Mouse (Mus musculus) kidney, embryonic 14.5 days (tissue): ENCODE measurements around the gene Arhgef38. TPM values are rescaled to one million over a fixed set of nuclear protein-coding genes. Genes with fewer than 3 reads are reported as not detected.

ENCODE experiments used
- ATAC-seq: fragments of 200-750 bp; cut with Nextera tagmentation; 2 replicates; pipeline ENCODE4 v1.8.0; 2017; ENCODE audit warnings: moderate number of reproducible peaks, mild to moderate bottlenecking, moderate TSS enrichment, moderate library complexity; ENCODE audit not compliant: low FRiP score, low TSS enrichment
- H3K27ac ChIP-seq: fragments of 300-500 bp; sonication (generic); 2 replicates; pipeline ENCODE4 v1.5.1; 2014; ENCODE audit warnings: low read depth, mild to moderate bottlenecking, low read length, moderate library complexity, mixed read lengths
- H3K27me3 ChIP-seq: fragments of 300-500 bp; sonication (generic); 2 replicates; pipeline ENCODE4 v1.6.1; 2014; ENCODE audit warnings: mild to moderate bottlenecking, low read length; ENCODE audit not compliant: control insufficient read depth, insufficient read depth
- H3K36me3 ChIP-seq: fragments of 300-500 bp; sonication (generic); 2 replicates; pipeline ENCODE4 v1.6.1; 2014; ENCODE audit warnings: low read length, mixed read lengths; ENCODE audit not compliant: control insufficient read depth, insufficient read depth
- H3K4me1 ChIP-seq: fragments of 300-500 bp; sonication (generic); 2 replicates; pipeline ENCODE4 v1.6.1; 2014; ENCODE audit warnings: low read length, mixed read lengths; ENCODE audit not compliant: control insufficient read depth, insufficient read depth
- H3K4me2 ChIP-seq: fragments of 300-500 bp; sonication (generic); replicated peaks from 2 replicates; pipeline ENCODE4 v1.6.1; 2014; ENCODE audit warnings: low read depth, mild to moderate bottlenecking, low read length
- H3K4me3 ChIP-seq: fragments of 300-500 bp; sonication (generic); 2 replicates; pipeline ENCODE4 v1.5.1; 2014; ENCODE audit warnings: mild to moderate bottlenecking, low read length
- H3K9ac ChIP-seq: fragments of 300-500 bp; sonication (generic); 2 replicates; pipeline ENCODE4 v1.6.1; 2014; ENCODE audit warnings: low read depth, mild to moderate bottlenecking, low read length, moderate library complexity
- H3K9me3 ChIP-seq: fragments of 300-500 bp; sonication (generic); 2 replicates; pipeline ENCODE4 v1.6.1; 2016; ENCODE audit warnings: low read length; ENCODE audit not compliant: control insufficient read depth
- WGBS: fragments of 180-500 bp; shearing (Covaris S2); extraction: QIAGEN DNeasy Blood & Tissue Kit; methylation state at CpG from one replicate; pipeline ENCODE4 v1.1.7; 2014; 5-methylcytosine and 5-hydroxymethylcytosine counted together
- polyA plus RNA-seq: library from polyadenylated mRNA; unstranded; fragments of >200 nt; fragmentation: Nextera tagmentation; extraction: Ambion mirVana; gene quantifications from 2 replicates; pipeline ENCODE4 v1.2.1, GENCODE M21; 2014

Gene Arhgef38
- polyA plus RNA-seq, 1 experiment from 2014 or later = 7.1 TPM

DNA sequence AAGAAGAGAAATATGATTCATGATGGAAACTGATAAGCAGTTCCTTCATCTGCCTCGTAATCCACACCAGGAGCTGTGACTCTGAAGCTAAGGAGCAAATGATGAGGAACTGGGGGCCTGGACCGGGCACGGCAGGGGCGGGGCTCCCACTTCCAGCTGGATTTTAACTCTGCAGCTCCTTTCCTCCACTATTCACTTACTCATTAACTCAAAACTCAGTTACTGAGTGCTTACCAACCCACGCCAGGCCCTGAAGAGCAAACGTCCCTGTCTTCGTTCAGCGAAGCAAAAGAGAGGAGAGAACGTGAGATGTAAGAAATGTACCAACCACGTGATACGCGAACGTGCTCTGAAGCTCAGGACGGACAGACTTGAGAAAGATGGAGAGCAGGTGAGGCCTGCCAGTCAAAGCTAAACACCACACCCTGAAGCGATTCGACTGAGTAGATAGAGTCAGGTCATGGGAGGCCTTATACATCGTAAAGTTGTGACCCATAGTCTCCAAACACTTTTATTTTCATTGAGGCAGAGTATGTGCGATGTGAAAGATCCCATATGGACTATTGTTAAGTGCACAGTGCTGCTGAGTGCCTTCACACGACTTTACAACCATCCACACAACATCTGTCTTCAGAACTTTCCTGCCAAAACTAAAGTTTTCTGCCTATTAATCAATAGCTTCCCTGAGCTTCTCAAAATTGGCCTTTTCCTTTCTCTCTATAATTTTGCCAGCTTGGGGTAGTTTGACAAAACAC, 7.3 kb downstream of the Arhgef38 start:
- Histone ChIP-seq H3K36me3 (no peaks in the 10 kb centered on the region), H3K27ac (no peak overlapping the region), H3K9ac (no peak overlapping the region), H3K27me3 (no peaks in the 10 kb centered on the region), H3K4me1 (0 out of 2 replicates have a peak, but pooled peaks cover 2% of the 10 kb centered on the region), H3K9me3 (no peaks in the 10 kb centered on the region), H3K4me2 (no peak overlapping the region), H3K4me3 (no peak overlapping the region)
- 52% methylated on average over 19 of the region's 19 CpGs for WGBS
- ATAC-seq = peak; percentile 83

DNA sequence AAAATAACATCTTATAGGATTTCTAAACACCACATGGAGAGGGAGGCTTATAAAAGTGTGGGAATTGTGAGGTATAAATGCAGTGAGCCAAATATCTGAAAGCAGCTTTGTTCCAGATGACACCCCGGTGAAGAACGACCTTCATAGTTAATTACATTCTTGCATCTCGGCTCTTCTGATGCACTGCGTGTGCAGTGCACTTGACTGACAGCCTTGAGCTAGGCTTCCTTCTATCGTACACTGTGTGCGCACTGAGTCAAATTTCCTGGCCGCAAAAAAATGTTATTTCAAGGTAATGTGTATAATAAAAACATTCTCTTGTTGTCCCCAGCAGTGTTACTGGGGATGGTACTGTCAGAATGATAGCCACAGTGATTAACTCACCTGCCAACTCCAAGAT, 16.2 kb downstream of the Arhgef38 start:
- Histone ChIP-seq H3K4me1 (no peaks in the 10 kb centered on the region), H3K27me3 (no peaks in the 10 kb centered on the region), H3K36me3 (no peaks in the 10 kb centered on the region), H3K9ac (no peak overlapping the region), H3K4me3 (no peak overlapping the region), H3K9me3 (no peaks in the 10 kb centered on the region), H3K4me2 (no peak overlapping the region), H3K27ac (no peak overlapping the region)
- WGBS = 41% methylated on average over 7 of the region's 7 CpGs
- no peak; the same call in 1 of the 2 replicates for ATAC-seq

DNA sequence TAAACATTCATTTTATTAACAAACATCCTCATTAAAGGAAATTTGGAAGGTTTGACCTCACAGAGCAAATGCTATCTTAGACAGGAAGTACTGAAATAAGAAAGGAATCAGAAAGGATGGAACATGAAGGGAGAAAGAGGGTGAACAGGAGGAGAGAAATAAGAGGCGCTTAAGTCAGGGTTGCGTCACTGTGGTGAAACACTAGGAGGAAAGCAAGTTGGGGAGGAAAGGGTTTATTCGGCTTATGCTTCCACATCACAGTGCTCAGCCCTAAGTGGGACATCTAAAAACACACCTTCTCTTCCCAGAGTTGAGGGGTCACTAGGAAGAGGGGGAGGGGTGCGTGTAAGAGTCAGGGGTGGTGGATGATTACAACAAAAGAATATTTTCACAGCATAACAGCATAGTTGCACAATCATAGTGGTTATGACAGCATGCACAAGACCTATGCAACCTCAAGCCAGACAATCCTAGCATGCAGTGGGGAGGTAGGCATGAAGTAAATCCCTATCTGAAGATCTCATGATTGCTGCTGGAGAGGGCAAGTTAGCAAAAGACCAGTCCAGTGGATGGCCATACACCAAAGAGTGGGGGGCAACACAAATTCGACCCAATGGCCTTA, 19.4 kb downstream of the Arhgef38 start:
- Histone ChIP-seq H3K27ac (no peak overlapping the region), H3K4me3 (no peak overlapping the region), H3K4me2 (no peak overlapping the region), H3K4me1 (no peaks in the 10 kb centered on the region), H3K27me3 (no peaks in the 10 kb centered on the region), H3K9me3 (no peaks in the 10 kb centered on the region), H3K36me3 (no peaks in the 10 kb centered on the region), H3K9ac (no peak overlapping the region)
- 91% methylated on average over 5 of the region's 5 CpGs for WGBS
- ATAC-seq = no peak

DNA sequence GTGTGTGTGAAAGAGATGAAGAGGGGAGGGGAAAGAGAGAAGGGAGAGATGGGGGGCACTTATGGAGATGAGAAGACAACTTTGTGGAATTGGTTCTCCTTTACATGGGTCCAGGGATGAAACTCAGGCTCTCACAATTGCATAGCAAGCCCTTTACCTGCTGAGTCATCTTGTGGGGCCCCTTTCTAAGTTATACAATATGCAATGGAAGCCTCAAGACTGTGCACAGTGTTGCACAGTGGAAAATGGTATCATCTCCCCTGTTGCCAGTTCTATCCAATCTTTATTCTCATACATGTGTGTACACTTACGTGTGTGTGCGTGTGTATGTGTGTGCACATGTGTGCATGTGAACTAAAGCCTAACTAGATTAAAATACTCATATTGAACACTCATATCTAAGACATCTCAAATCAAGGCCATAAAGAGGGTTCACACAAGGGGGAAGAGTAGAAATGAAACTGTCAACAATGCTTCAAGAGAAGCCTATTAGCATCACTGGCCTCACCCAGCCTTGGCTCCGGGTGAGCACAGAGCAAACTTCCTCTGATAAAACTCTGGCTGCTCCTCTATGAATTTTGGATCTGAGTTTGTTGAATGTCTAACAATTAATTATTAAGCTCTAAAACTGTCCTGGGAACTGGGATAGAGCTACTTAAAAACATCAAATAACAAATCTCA, 21.2 kb downstream of the Arhgef38 start:
- Histone ChIP-seq H3K27me3 (no peaks in the 10 kb centered on the region), H3K4me2 (no peak overlapping the region), H3K4me3 (no peak overlapping the region), H3K4me1 (no peaks in the 10 kb centered on the region), H3K27ac (no peak overlapping the region), H3K9ac (no peak overlapping the region), H3K9me3 (no peaks in the 10 kb centered on the region), H3K36me3 (no peaks in the 10 kb centered on the region)
- no peak for ATAC-seq
- WGBS = 81% methylated on average over 3 of the region's 3 CpGs

DNA sequence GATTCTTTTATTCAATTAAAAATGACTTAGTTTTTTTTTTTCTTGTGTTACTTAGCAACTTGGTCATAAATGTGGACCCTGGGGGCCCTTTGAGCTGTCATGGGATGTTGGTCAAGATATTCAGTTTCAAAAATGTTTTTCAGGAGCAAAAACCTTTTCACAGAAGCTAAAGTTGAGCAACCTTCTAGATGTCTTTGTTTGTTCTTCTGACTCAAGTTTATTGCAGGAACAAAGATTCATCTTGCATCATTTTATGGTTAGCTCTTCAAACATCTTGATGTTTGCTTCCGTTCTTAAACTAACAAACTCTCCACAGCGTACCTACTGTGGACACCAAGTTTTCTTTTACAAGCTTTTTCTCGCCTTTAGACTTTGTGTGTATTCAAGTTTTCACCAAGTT, 23.4 kb downstream of the Arhgef38 start:
- Histone ChIP-seq H3K9ac (no peak overlapping the region), H3K9me3 (no peaks in the 10 kb centered on the region), H3K4me3 (no peak overlapping the region), H3K27ac (no peak overlapping the region), H3K27me3 (no peaks in the 10 kb centered on the region), H3K4me2 (no peak overlapping the region), H3K4me1 (no peaks in the 10 kb centered on the region), H3K36me3 (no peaks in the 10 kb centered on the region)
- 70% methylated on average over 3 of the region's 3 CpGs for WGBS
- ATAC-seq = no peak

DNA sequence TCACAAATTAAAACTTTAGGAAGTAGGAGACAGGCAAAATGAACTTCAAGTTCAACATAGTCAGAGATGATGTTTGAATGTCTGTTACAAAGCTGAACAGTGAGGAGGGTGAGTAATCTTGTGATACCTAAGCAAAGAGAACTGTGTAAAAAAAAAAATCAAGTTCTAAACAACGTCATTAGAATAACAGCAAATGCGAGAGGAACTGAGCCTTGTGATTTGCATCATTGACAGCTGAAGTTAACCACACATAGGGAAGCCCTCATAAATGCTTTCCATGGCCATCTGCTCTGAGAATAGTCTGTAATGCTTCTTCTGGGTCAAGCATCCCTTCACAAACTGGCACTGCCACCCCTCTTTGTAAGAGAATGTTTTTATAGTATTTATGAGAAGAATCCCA, 31.0 kb downstream of the Arhgef38 start:
- H3K9me3 ChIP-seq = no peaks in the 10 kb centered on the region
- H3K36me3 ChIP-seq = no peaks in the 10 kb centered on the region
- H3K4me1 ChIP-seq = no peaks in the 10 kb centered on the region
- ATAC-seq = no peak
- no peak overlapping the region for H3K27ac ChIP-seq
- no peak overlapping the region for H3K4me3 ChIP-seq
- WGBS = 72% methylated on average over 2 of the region's 2 CpGs
- no peaks in the 10 kb centered on the region for H3K27me3 ChIP-seq
- no peak overlapping the region for H3K9ac ChIP-seq
- no peak overlapping the region for H3K4me2 ChIP-seq

DNA sequence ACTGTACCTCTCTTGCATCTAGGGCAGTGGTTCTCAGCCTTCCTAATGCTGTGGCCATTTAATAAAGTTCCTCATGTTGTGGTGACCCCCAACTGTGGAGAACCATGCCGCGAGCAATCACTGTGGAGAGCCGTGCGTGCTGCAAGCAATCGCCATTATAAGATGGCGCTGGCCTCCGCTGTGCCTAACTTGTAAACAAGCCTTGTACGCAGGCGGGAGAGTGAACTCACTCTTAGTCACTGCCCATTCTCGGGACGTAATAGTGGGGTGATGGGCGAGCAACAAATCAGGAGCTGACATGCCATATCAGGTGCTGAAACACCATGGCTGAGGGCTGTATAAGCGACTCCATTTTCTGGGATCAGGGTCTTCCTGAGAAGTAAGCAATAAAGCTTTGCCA, 32.6 kb downstream of the Arhgef38 start:
- Histone ChIP-seq H3K36me3 (no peaks in the 10 kb centered on the region), H3K9me3 (no peaks in the 10 kb centered on the region), H3K27ac (no peak overlapping the region), H3K4me3 (no peak overlapping the region), H3K4me1 (no peaks in the 10 kb centered on the region), H3K27me3 (no peaks in the 10 kb centered on the region), H3K9ac (no peak overlapping the region), H3K4me2 (no peak overlapping the region)
- 93% methylated on average over 13 of the region's 13 CpGs for WGBS
- ATAC-seq = no peak

DNA sequence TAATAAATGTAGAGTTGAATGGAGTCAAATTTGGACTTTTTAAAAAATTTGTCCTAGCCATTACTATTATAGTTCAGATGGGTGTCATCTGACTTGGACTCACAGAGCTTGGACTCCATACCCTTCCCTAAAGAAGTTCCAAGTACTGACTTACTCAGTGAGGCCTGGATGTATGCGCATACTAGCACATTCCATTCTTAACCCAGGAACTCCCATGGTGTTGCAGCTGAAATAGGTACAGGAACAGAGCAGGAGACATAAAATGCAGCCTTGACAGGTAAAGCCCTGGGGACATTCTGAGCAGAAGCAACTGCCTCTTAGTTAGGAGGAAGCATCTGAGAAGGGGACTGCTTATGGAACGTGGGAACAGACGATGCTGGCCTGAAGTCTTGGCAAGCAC, 45.8 kb downstream of the Arhgef38 start:
- Histone ChIP-seq H3K27me3 (no peaks in the 10 kb centered on the region), H3K9ac (no peak overlapping the region), H3K4me3 (no peak overlapping the region), H3K36me3 (no peaks in the 10 kb centered on the region), H3K27ac (no peak overlapping the region), H3K4me1 (no peaks in the 10 kb centered on the region), H3K9me3 (no peaks in the 10 kb centered on the region), H3K4me2 (no peak overlapping the region)
- 74% methylated on average over 3 of the region's 3 CpGs for WGBS
- no peak for ATAC-seq

DNA sequence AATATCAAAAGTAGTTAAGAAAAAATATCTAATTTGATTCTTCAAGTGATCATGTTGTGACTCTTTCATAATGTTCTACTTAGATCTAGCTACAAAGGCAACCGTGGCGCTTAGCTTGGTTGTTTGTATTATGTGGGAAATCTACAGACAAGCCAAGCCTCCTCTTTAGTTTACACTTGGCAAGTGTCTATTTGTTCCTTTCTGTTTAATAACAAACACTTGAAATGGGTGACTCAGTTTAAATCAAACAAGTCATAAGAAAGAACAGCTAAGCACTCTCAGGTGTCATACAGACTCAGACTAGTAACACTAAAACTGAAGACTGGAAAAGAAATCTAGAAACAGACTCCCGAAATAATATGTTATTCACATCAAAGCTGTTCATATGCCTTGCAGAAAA, 47.2 kb downstream of the Arhgef38 start:
- no peak overlapping the region for H3K27ac ChIP-seq
- no peaks in the 10 kb centered on the region for H3K9me3 ChIP-seq
- no peak overlapping the region for H3K4me3 ChIP-seq
- no peak for ATAC-seq
- no peaks in the 10 kb centered on the region for H3K4me1 ChIP-seq
- 93% methylated on average over 3 of the region's 3 CpGs for WGBS
- H3K9ac ChIP-seq = no peak overlapping the region
- no peaks in the 10 kb centered on the region for H3K36me3 ChIP-seq
- no peak overlapping the region for H3K4me2 ChIP-seq
- H3K27me3 ChIP-seq = no peaks in the 10 kb centered on the region
